Mouse (Mus musculus) stomach, postnatal 0 days (tissue): ENCODE data around the gene Cdh4.

ENCODE experiments used
- CTCF ChIP-seq: IDR thresholded peaks from 2 replicates; pipeline ENCODE4 v1.5.1; 2016; ENCODE audit warnings: antibody characterized with exemption, low read depth, mild to moderate bottlenecking, moderate library complexity
- EP300 ChIP-seq: optimal IDR thresholded peaks from 2 replicates; pipeline ENCODE3; 2016; ENCODE audit warnings: antibody characterized with exemption

GRCm38 (mm10) chr2:179842610-179843389, 400.6 kb downstream of the Cdh4 start:
- TF ChIP-seq CTCF (no peak), EP300 (no peak)
